Mouse (Mus musculus) thymus, postnatal 4 days (tissue): ENCODE results near the gene Thap12.
A peak's percentile ranks its signal among the peaks of the same experiment; 100 is the strongest.

Source experiments
- DNase-seq: peaks from one replicate; pipeline ENCODE4 v3.0.0; 2021

The Thap12 gene

DNA sequence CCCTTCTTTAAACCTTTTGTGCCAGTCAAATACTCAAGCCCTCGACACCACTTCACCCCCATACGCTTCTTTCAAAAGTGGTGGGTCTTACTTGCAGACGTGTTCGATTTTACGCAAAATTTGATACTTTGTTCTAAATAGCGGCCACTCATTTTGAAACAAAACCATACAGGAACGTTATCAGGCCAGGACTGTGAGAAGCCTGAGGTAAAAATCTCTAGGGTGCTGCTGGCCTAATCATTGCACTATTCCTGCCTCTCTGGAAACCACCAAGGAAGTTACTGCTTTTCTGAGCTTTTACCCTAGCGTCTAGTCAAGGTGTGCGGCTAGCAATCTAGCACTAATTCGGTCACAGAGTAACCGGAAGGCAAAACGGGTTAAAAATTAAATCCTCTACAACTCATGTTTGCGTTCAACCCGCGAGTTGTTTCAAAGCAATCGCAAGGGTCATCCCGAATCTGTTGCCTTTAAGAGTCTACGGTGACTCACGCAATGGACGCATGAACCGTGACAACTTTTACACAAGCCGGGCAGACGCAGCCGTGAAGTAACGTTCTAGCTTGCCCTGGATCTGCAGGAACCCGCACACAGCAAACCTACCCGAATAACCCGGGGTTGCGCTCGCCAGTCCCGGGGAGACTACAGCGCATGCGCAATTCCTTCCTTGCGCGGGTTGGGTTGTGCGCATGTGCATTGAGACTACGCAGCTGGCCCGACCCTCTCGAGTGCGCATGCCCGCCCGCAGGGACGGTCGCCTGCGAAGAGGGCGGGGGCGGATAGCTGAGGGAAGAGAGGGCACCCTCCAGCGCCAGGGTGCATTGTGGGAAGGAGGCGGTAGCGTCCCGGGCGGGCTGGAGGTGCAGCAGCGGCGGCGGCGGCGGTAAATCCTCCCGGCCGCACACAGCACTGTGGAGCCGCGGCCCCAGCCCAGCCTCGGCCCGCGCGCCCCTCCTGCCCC is at the start of gene Thap12:
Thap12 (plus strand) TSS at position 821 of the 958 bp plus-strand sequence.
- peak; percentile 99 for DNase-seq

- DNase-seq = peak; percentile 82
Measured at GRCm38 (mm10) chr7:98655681-98656530, 47.0 kb upstream of the Thap12 start.

GRCm38 (mm10) chr7:98656531-98657221 is 46.2 kb upstream of the Thap12 start, which contains the start of gene Emsy:
Gene Emsy, minus strand, starts transcription at chr7:98656783.
- DNase-seq = peak; percentile 89

DNA sequence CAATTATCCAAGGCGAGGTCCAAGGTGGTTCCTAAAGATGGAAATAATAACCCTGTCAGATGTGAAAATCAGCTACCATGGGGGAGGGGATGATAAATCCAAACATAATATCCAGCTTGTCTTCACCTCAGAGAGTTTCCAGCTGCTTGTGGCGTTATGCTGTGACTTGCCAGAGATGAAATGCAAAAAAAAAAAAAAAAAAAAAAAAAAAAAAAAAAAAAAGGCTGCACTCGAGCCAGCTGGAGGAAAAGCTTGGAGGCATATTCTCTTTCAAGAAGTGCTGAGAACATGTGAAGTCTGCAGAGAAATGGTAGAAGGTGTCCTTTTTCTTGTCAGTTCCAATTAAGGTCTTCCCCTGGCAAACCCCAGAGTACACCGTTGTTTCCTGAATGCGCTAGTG is 37.7 kb upstream of the Thap12 start:
- no peak for DNase-seq

GRCm38 (mm10) chr7:98665726-98666125 is 37.2 kb upstream of the Thap12 start:
- DNase-seq = no peak

GRCm38 (mm10) chr7:98667956-98668746 is 34.8 kb upstream of the Thap12 start:
- DNase-seq = no peak

DNA sequence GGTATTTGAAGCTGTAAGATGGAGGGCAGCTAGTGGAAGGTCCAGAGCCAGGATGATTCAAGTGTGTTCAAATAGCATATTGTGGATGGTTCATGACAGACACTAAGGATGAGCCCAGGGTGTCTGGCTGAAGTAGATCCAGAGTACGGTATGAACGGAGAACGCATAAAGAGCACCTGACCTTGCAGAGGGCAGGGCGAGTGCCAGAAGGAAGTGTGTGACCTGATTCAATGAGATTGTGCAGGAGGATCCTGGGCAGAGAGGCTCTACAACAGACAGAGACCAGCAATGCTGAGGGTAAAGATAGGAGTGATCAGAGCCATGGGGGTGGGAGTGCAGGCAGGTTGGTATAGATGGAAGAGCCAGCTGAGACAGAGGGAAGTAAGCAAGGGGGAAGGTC is 32.1 kb upstream of the Thap12 start:
- DNase-seq = no peak

- DNase-seq = no peak
Measured at GRCm38 (mm10) chr7:98671416-98671815, 31.5 kb upstream of the Thap12 start.

GRCm38 (mm10) chr7:98672241-98672955 is 30.5 kb upstream of the Thap12 start:
- no peak for DNase-seq

DNA sequence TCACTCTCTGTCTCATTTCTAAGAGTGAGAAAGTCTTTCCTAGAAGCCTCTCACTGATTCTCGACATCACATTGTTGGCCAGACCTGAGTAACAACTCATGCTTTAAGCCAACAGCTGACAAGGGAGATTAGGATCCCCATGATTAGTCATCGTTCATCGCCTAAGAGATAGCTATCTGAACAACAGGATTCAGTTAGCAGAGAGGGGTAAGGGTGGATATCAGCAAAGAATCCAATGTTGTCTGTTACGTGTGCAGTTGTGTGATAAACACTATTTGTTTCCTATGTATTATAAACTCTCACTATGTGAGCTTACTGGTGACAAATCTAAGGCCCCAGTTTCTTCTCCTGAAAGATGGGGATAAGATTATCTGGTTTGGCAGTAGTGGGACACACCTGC is 28.6 kb upstream of the Thap12 start:
- no peak for DNase-seq

DNA sequence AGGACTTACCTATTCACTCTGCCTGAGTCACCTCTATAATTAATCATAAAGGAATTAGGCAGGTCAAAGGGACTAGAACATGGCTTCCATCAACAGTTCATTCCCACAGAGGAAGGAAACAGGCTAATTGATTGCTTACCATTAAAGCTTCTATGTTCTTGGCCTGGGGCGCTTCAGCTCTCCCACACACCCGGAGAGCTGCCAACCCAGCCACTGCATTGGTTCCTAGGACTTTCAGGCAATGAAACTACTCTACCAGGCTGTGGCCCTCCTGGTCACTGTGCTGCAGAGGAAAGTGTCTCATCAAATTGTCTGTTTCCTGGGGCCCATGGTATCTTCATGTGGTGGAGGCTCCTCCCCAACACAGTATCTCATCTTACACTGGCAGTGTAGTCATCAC is 25.4 kb upstream of the Thap12 start:
- DNase-seq = no peak

- no peak for DNase-seq
Measured at GRCm38 (mm10) chr7:98678441-98678840, 24.5 kb upstream of the Thap12 start.

DNA sequence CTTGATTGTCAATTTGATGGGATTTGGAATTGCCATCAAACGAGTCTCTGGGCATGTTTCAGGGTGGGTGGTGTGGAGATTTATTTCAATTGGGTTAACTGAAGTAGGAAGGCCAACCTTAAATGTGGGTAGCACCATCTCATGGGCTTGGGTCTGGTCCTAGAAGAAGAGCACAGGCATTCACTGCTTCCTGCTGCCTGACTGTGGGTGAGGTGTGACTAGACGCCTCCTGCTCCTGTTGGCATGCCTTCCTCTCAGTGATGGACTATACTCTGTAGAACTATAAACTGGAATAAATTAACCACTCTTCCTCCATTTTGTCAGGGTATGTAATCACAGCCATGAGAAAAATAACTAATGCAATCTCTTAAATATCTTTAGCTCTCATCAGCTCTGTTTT is 22.2 kb upstream of the Thap12 start:
- no peak for DNase-seq

GRCm38 (mm10) chr7:98682821-98683220 is 20.1 kb upstream of the Thap12 start:
- DNase-seq = no peak

DNA sequence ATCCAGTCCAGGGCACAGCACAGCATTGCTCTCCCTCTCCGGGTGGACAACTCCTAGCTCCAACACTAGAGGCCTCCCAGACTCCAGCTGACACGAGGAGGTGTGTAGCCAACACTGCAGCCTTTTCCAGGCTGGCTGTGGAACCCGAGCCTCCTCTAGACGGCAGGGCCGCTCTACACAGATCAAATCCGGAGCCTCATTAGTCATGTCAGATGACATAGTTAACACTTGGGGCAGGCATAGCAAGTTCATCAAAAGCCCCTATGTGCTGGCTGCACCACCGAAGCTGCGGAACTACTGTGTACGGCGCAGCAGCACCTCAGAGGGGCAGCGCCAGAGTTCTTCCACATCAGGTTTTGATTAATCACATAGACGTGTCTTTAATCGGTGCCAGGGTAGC is 17.0 kb upstream of the Thap12 start:
- no peak for DNase-seq

DNA sequence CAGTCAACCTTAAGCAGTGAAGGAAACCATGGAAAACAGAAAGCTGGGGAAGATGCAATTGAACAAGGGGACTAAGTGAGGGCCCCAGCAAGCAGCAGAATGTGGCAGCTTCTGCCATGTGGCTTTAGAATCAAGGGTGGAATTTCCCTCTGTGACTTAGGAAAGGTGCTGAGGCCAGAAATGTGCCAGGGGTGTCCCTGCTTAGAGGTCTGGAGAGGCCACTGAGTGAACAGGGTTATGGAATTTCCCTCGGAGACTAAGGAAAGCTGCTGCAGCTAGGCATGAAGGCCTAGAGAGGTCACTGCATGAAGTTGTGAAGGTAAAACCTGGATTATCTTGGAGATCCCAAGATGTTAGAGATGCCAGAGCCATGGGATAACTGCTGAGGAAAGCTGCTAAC is 12.8 kb upstream of the Thap12 start:
- DNase-seq = no peak

DNA sequence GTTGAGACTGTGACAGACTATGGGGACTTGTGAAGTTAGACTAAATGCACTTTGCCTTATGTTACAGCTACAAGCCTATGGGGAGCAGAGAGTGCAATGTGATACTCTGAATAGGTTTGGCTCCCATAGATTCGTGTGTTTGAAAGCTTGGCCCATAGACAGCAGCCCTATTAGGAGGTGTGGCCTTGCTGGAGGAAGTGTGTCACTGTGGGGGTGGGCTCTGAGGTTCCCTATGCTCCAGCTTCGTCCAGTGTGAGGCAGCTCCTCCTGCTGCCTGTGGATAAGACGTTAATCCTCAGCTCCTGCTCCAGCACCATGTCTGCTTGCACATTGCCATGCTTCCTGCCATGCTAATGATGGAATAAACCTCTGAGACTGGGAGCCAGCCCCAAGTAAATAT is 12.1 kb upstream of the Thap12 start:
- DNase-seq = no peak

DNA sequence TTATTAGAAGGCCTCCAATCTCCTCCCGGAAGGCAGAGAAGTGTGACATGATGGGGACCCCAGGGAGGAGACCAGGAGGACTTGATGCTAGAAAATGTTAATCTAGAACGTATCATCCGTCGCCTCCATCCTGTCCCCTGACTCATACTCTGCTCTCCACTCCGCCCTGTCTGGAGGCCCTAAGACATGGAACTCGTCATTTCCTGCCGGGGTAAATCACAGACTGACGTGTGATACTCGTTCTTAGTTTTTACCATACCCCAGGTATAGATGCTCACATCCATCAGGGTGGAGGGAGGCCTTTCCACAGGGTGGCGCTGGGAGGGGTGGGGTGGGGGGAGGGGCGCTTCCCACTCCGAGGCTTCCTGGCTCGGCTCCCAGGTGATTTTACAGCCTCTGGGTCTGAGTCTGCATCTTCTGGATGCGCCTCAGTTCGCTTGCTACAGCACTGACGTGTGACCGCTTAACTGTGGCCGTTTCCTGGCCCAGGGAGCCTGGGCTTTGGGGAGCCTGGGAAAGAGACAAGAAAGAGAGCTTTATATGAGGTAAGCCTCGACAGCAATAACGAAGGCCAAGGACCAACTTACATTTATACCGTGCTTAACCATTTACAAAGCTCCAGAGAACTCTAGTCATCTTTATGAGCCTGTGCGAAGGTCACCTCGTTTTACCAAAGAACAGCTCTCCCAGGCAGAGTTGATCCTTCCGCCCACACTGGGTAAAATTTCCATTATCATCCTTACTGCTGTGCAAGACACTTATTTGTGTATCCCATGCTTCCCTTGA is 9.9 kb upstream of the Thap12 start:
- DNase-seq = peak; percentile 35

GRCm38 (mm10) chr7:98694046-98694445 is 8.9 kb upstream of the Thap12 start:
- peak; percentile 72 for DNase-seq

GRCm38 (mm10) chr7:98697496-98697895 is 5.4 kb upstream of the Thap12 start:
- no peak for DNase-seq

DNA sequence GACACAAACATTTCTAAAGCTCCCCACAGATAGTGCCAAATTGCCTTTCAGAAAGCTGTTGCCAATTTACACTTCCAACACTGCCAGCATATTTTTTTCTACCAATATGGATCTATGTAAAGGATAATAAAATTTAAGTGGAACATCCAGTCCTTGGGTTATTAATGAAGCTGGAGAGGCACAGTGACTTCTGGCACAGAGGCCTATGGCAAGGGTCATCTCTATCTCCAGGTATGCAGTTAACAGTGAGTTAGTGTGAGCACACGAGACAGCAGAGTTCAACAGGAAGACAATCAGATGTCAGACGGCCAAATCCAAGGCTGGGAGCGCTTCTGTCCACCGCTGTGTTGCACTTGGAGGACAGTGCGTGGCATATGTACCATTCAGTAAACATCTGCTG is 4.9 kb upstream of the Thap12 start:
- DNase-seq = no peak
